ENCODE assay signal across 8 mouse cellular contexts in the genomic region with DNA sequence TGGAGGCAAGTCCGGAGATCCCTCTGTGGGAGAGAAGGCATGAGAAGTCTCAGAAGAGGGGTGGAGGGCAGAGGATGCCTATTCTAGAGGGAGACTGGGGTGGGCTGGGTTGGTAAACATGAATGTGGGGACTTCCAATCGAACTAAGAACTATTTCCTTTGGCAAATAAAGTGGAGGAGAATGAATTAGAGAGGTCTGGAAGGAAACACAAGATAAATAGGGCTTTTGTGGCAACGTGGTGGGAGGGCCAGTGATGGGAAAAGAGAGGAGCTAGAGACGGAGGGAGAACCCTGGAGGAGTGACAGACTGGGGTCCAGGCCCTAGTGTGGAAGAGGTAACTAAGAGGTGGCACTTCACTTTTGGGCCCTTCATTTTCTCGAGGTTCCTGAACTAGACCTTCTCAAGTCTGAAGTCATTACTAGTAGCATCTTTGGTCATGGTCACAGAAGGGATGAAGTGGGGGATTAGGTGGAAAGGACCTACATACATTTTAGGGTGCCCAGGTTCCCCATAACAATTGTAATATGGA. TPM values are rescaled to one million over a fixed set of nuclear protein-coding genes. Genes with fewer than 3 reads are reported as not detected.
DNase-seq lines count a peak whose midpoint lies in the region; ATAC-seq and TF ChIP-seq lines count a peak whose summit lies in the region.

No protein-coding gene starts in this region.

- peak overlapping the region; percentile 95 for H3ac ChIP-seq in C2C12 (ENCODE audit: control insufficient read depth, insufficient read length, low read depth)

- no peak for DNase-seq in heart, embryonic 10.5 days (ENCODE audit: low spot score)
- DNase-seq in heart, adult 8-10 months (ENCODE audit: low spot score), result no peak
- no peak for DNase-seq in urinary bladder, adult 18-20 months (ENCODE audit: low spot score in 2 of 2)
- no peak for DNase-seq in cerebellum, postnatal 36 days
- no peak for DNase-seq in urinary bladder, postnatal 14 days (ENCODE audit: low spot score)

- peaks cover 46% of the 10 kb centered on the region for H3K79me2 ChIP-seq in C2C12 (ENCODE audit: control insufficient read depth, insufficient read depth)

- no peaks in the 10 kb centered on the region for H3K9me3 ChIP-seq in heart, embryonic 10.5 days
- no peaks in the 10 kb centered on the region for H3K9me3 ChIP-seq in forebrain, embryonic 15.5 days
- no peaks in the 10 kb centered on the region for H3K9me3 ChIP-seq in liver, embryonic 15.5 days (replicated peaks)

- ATAC-seq in forebrain, embryonic 15.5 days (replicated peaks), result no peak
- no peak for ATAC-seq in liver, embryonic 15.5 days (ENCODE audit: insufficient read depth)

- peak overlapping the region; percentile 92 for H3K4me3 ChIP-seq in heart, embryonic 10.5 days
- peak overlapping the region; percentile 15 for H3K4me3 ChIP-seq in C2C12 (ENCODE audit: insufficient read depth, poor library complexity, severe bottlenecking)
- peak overlapping the region; percentile 65 for H3K4me3 ChIP-seq in forebrain, embryonic 15.5 days
- peak overlapping the region; percentile 65 for H3K4me3 ChIP-seq in liver, embryonic 15.5 days (replicated peaks)

- peaks cover 50% of the 10 kb centered on the region for H3K4me1 ChIP-seq in heart, embryonic 10.5 days
- peaks cover 47% of the 10 kb centered on the region for H3K4me1 ChIP-seq in forebrain, embryonic 15.5 days
- peaks cover 41% of the 10 kb centered on the region for H3K4me1 ChIP-seq in liver, embryonic 15.5 days (replicated peaks)

- H3K4me2 ChIP-seq in forebrain, embryonic 15.5 days (replicated peaks), result peak overlapping the region; percentile 68
- H3K4me2 ChIP-seq in liver, embryonic 15.5 days, result peak overlapping the region; percentile 77

- TF ChIP-seq CTCF in C2C12 (IDR thresholded peaks at IDR 0.05; ENCODE audit: control insufficient read depth, insufficient read depth, insufficient read length), result no peak

- peak overlapping the region; percentile 88 for H3K9ac ChIP-seq in forebrain, embryonic 15.5 days (replicated peaks)
- H3K9ac ChIP-seq in liver, embryonic 15.5 days, result no peak overlapping the region

- H3K27ac ChIP-seq in heart, embryonic 10.5 days, result peak overlapping the region; percentile 98
- H3K27ac ChIP-seq in forebrain, embryonic 15.5 days (replicated peaks), result peak overlapping the region; percentile 96
- no peak overlapping the region for H3K27ac ChIP-seq in liver, embryonic 15.5 days (replicated peaks)

- peaks cover 11% of the 10 kb centered on the region; the same call in 1 of the 2 replicates for H3K27me3 ChIP-seq in heart, embryonic 10.5 days (ENCODE audit: insufficient read depth, poor library complexity, severe bottlenecking)
- no peaks in the 10 kb centered on the region for H3K27me3 ChIP-seq in C2C12 (ENCODE audit: control insufficient read depth, insufficient read depth, insufficient read length)
- H3K27me3 ChIP-seq in forebrain, embryonic 15.5 days, result no peaks in the 10 kb centered on the region
- H3K27me3 ChIP-seq in liver, embryonic 15.5 days, result peaks cover 96% of the 10 kb centered on the region

- peaks cover 37% of the 10 kb centered on the region for H3K79me3 ChIP-seq in C2C12 (ENCODE audit: low read depth)

- 10% methylated on average over 5 of the region's 5 CpGs for WGBS in heart, embryonic 10.5 days
- WGBS in forebrain, embryonic 15.5 days, result under 1% methylated on average over 5 of the region's 5 CpGs
- 29% methylated on average over 5 of the region's 5 CpGs for WGBS in liver, embryonic 15.5 days (ENCODE audit: insufficient replicate concordance)

- no peaks in the 10 kb centered on the region for H3K36me3 ChIP-seq in heart, embryonic 10.5 days
- peaks cover 19% of the 10 kb centered on the region for H3K36me3 ChIP-seq in C2C12 (ENCODE audit: control insufficient read depth, insufficient read depth)
- no peaks in the 10 kb centered on the region for H3K36me3 ChIP-seq in forebrain, embryonic 15.5 days
- H3K36me3 ChIP-seq in liver, embryonic 15.5 days (replicated peaks), result 0 out of 2 replicates have a peak, but pooled peaks cover 5% of the 10 kb centered on the region

TF ChIP-seq in C2C12, 6 proteins besides CTCF, POLR2A, EP300 and RAD21:
- TF ChIP-seq CEBPB (IDR thresholded peaks at IDR 0.05; ENCODE audit: low read depth) (no peak), FOSL1 (IDR thresholded peaks at IDR 0.05; ENCODE audit: insufficient read depth, low read length, poor library complexity, severe bottlenecking) (no peak), MYOD1 (IDR thresholded peaks at IDR 0.05; ENCODE audit: control insufficient read depth, insufficient read length, low read depth) (no peak), MAX (IDR thresholded peaks at IDR 0.05) (no peak), MYOG (IDR thresholded peaks at IDR 0.05; ENCODE audit: control insufficient read depth, extremely low read depth, insufficient read length) (no peak), USF1 (IDR thresholded peaks at IDR 0.05; ENCODE audit: low read depth) (no peak)

RNA-seq across cellular contexts. Expression of a gene that starts 1.1 kb away (rescaled TPM):
- polyA plus RNA-seq in heart, embryonic 10.5 days (2016; fragmentation: Nextera tagmentation; extraction: Ambion mirVana), result 7.4 and 11.4 TPM in 2 replicates
- total RNA-seq in heart, adult 8-10 months (2022), result 10 to 100 TPM; 40.9 to 48.2 (median 45.2) TPM
- 47.0 TPM for polyA plus RNA-seq in C2C12 (2012; fragmentation: generic; extraction: Trizol)
- polyA plus RNA-seq in forebrain, embryonic 15.5 days (2015; fragmentation: Nextera tagmentation; extraction: Ambion mirVana), result 22.3 and 24.5 TPM in 2 replicates
- 1.3 and 2.0 TPM in 2 replicates for polyA plus RNA-seq in liver, embryonic 15.5 days (2015; fragmentation: Nextera tagmentation; extraction: Ambion mirVana)

RNA-seq across cellular contexts. Expression of a gene that starts 1.6 kb away (rescaled TPM):
- polyA plus RNA-seq in heart, embryonic 10.5 days (2016; fragmentation: Nextera tagmentation; extraction: Ambion mirVana), result not detected in 2 replicates
- under 1 TPM in 1 of 4 experiments, not detected in 3; 0.41 TPM for total RNA-seq in heart, adult 8-10 months (2022)
- polyA plus RNA-seq in C2C12 (2012; fragmentation: generic; extraction: Trizol), result not detected
- polyA plus RNA-seq in forebrain, embryonic 15.5 days (2015; fragmentation: Nextera tagmentation; extraction: Ambion mirVana), result not detected in 2 replicates
- polyA plus RNA-seq in liver, embryonic 15.5 days (2015; fragmentation: Nextera tagmentation; extraction: Ambion mirVana), result not detected in 2 replicates

RNA-seq across cellular contexts. Expression of a gene that starts 12.1 kb away (rescaled TPM):
- polyA plus RNA-seq in heart, embryonic 10.5 days (2016; fragmentation: Nextera tagmentation; extraction: Ambion mirVana), result 4.5 and 4.8 TPM in 2 replicates
- total RNA-seq in heart, adult 8-10 months (2022), result 1 to 10 TPM; 3.2 to 6.1 (median 4.8) TPM
- polyA plus RNA-seq in C2C12 (2012; fragmentation: generic; extraction: Trizol), result 5.5 TPM
- polyA plus RNA-seq in forebrain, embryonic 15.5 days (2015; fragmentation: Nextera tagmentation; extraction: Ambion mirVana), result 40.1 and 44.2 TPM in 2 replicates
- 0.39 and 0.41 TPM in 2 replicates for polyA plus RNA-seq in liver, embryonic 15.5 days (2015; fragmentation: Nextera tagmentation; extraction: Ambion mirVana)

RNA-seq across cellular contexts. Expression of a gene that starts 16.2 kb away (rescaled TPM):
- polyA plus RNA-seq in heart, embryonic 10.5 days (2016; fragmentation: Nextera tagmentation; extraction: Ambion mirVana), result 297 and 301 TPM in 2 replicates
- 100 to 1,000 TPM; 286 to 318 (median 310) TPM for total RNA-seq in heart, adult 8-10 months (2022)
- 294 TPM for polyA plus RNA-seq in C2C12 (2012; fragmentation: generic; extraction: Trizol)
- 652 and 676 TPM in 2 replicates for polyA plus RNA-seq in forebrain, embryonic 15.5 days (2015; fragmentation: Nextera tagmentation; extraction: Ambion mirVana)
- 75.9 and 76.4 TPM in 2 replicates for polyA plus RNA-seq in liver, embryonic 15.5 days (2015; fragmentation: Nextera tagmentation; extraction: Ambion mirVana)

RNA-seq across cellular contexts. Expression of a gene that starts 18.9 kb away (rescaled TPM):
- 5.9 and 8.6 TPM in 2 replicates for polyA plus RNA-seq in heart, embryonic 10.5 days (2016; fragmentation: Nextera tagmentation; extraction: Ambion mirVana)
- total RNA-seq in heart, adult 8-10 months (2022), result 1 to 10 TPM; 2.0 to 5.7 (median 3.1) TPM
- polyA plus RNA-seq in C2C12 (2012; fragmentation: generic; extraction: Trizol), result 8.2 TPM
- polyA plus RNA-seq in forebrain, embryonic 15.5 days (2015; fragmentation: Nextera tagmentation; extraction: Ambion mirVana), result 3.2 and 4.4 TPM in 2 replicates
- 38.1 and 43.7 TPM in 2 replicates for polyA plus RNA-seq in liver, embryonic 15.5 days (2015; fragmentation: Nextera tagmentation; extraction: Ambion mirVana)

Comparison
In these comparisons a context has a peak if more than half of its experiments do, and no peak if none do; other contexts are left out.
1. H3K4me3 ChIP-seq: peak in every context shown above with its lines; median percentile 92 in heart, embryonic 10.5 days; 65 in forebrain, embryonic 15.5 days; 65 in liver, embryonic 15.5 days; 15 in C2C12.